Mouse (Mus musculus): ENCODE measurements around the gene Fzr1.

Fzr1 gene

GRCm38 (mm10) chr10:81377793-81378552, at the start of gene Fzr1:
Fzr1 (minus strand) TSS chr10:81378516.
- no peak for DNase-seq (ENCODE audit: low read depth)

GRCm38 (mm10) chr10:81427804-81428506, 49.6 kb upstream of the Fzr1 start:
- no peak for DNase-seq (ENCODE audit: low read depth)

- DNase-seq (ENCODE audit: low read depth), result no peak
Measured at GRCm38 (mm10) chr10:81427327-81427726, 49.0 kb upstream of the Fzr1 start.

GRCm38 (mm10) chr10:81426897-81427296, 48.6 kb upstream of the Fzr1 start:
- DNase-seq (ENCODE audit: low read depth), result no peak

GRCm38 (mm10) chr10:81426081-81426671, 47.9 kb upstream of the Fzr1 start:
- no peak for DNase-seq (ENCODE audit: low read depth)

GRCm38 (mm10) chr10:81425236-81425850, 47.0 kb upstream of the Fzr1 start:
- no peak for DNase-seq (ENCODE audit: low read depth)

GRCm38 (mm10) chr10:81424246-81425051, 46.1 kb upstream of the Fzr1 start:
- no peak for DNase-seq (ENCODE audit: low read depth)

- DNase-seq (ENCODE audit: low read depth), result no peak
Measured at GRCm38 (mm10) chr10:81423476-81424245, 45.3 kb upstream of the Fzr1 start.

- no peak for DNase-seq (ENCODE audit: low read depth)
Measured at GRCm38 (mm10) chr10:81422661-81423217, 44.4 kb upstream of the Fzr1 start.

GRCm38 (mm10) chr10:81422191-81422590, 43.9 kb upstream of the Fzr1 start:
- DNase-seq (ENCODE audit: low read depth), result no peak

- no peak for DNase-seq (ENCODE audit: low read depth)
Measured at GRCm38 (mm10) chr10:81421797-81422100, 43.4 kb upstream of the Fzr1 start.

GRCm38 (mm10) chr10:81421041-81421796, 42.9 kb upstream of the Fzr1 start:
- no peak for DNase-seq (ENCODE audit: low read depth)

- no peak for DNase-seq (ENCODE audit: low read depth)
Measured at GRCm38 (mm10) chr10:81420191-81420767, 42.0 kb upstream of the Fzr1 start.

GRCm38 (mm10) chr10:81419111-81419928, 41.0 kb upstream of the Fzr1 start:
- DNase-seq (ENCODE audit: low read depth), result no peak

GRCm38 (mm10) chr10:81418216-81419070, 40.1 kb upstream of the Fzr1 start:
- no peak for DNase-seq (ENCODE audit: low read depth)

- no peak for DNase-seq (ENCODE audit: low read depth)
Measured at GRCm38 (mm10) chr10:81417227-81418215, 39.2 kb upstream of the Fzr1 start.
